Mouse (Mus musculus) heart, embryonic 15.5 days (tissue): ENCODE results near the gene Casp8. TPM values are rescaled to one million over a fixed set of nuclear protein-coding genes. Genes with fewer than 3 reads are reported as not detected.

Source experiments
- ATAC-seq: fragments of 200-750 bp; cut with Nextera tagmentation; replicated peaks from 2 replicates; pipeline ENCODE4 v1.8.0; 2017; ENCODE audit warnings: low read depth, moderate TSS enrichment; ENCODE audit not compliant: insufficient number of reproducible peaks, insufficient read depth, low FRiP score
- H3K27ac ChIP-seq: fragments of 300-500 bp; sonication (generic); 2 replicates; pipeline ENCODE4 v1.5.1; 2015; ENCODE audit warnings: mild to moderate bottlenecking, inconsistent platforms
- H3K27me3 ChIP-seq: fragments of 300-500 bp; sonication (generic); 2 replicates; pipeline ENCODE4 v1.6.1; 2015; ENCODE audit warnings: inconsistent platforms
- H3K36me3 ChIP-seq: fragments of 300-500 bp; sonication (generic); 2 replicates; pipeline ENCODE4 v1.6.1; 2015; ENCODE audit warnings: mild to moderate bottlenecking, inconsistent platforms
- H3K4me1 ChIP-seq: fragments of 300-500 bp; sonication (generic); replicated peaks from 2 replicates; pipeline ENCODE4 v1.6.1; 2015; ENCODE audit warnings: inconsistent platforms
- H3K4me2 ChIP-seq: fragments of 300-500 bp; sonication (generic); 2 replicates; pipeline ENCODE4 v1.6.1; 2015; ENCODE audit warnings: inconsistent platforms, mild to moderate bottlenecking, moderate library complexity
- H3K4me3 ChIP-seq: fragments of 300-500 bp; sonication (generic); 2 replicates; pipeline ENCODE4 v1.5.1; 2015; ENCODE audit warnings: mild to moderate bottlenecking, inconsistent platforms
- H3K9ac ChIP-seq: fragments of 300-500 bp; sonication (generic); 2 replicates; pipeline ENCODE4 v1.6.1; 2015; ENCODE audit warnings: mild to moderate bottlenecking, inconsistent platforms
- H3K9me3 ChIP-seq: fragments of 300-500 bp; sonication (generic); replicated peaks from 2 replicates; pipeline ENCODE4 v1.6.1; 2016; ENCODE audit warnings: inconsistent platforms
- WGBS: fragments of 180-500 bp; shearing (Covaris S2); methylation state at CpG from one replicate; pipeline ENCODE4 v1.1.7; 2015; ENCODE audit warnings: mixed read lengths; 5-methylcytosine and 5-hydroxymethylcytosine counted together
- polyA plus RNA-seq: library from polyadenylated mRNA; unstranded; fragments of >200 nt; fragmentation: Nextera tagmentation; extraction: Ambion mirVana; gene quantifications from 2 replicates; pipeline ENCODE4 v1.2.1, GENCODE M21; 2015

Casp8 gene
- polyA plus RNA-seq, 1 experiment from 2014 or later: 18.7 TPM

- H3K4me3 ChIP-seq: no peak overlapping the region
- no peak overlapping the region for H3K4me2 ChIP-seq
- H3K27ac ChIP-seq: no peak overlapping the region
- no peak overlapping the region for H3K9ac ChIP-seq
- no peaks in the 10 kb centered on the region for H3K36me3 ChIP-seq
- H3K4me1 ChIP-seq: no peaks in the 10 kb centered on the region
- H3K9me3 ChIP-seq: no peaks in the 10 kb centered on the region; the same call in 1 of the 2 replicates
- H3K27me3 ChIP-seq: no peaks in the 10 kb centered on the region
- no peak for ATAC-seq
These were observed 21.9 kb upstream of the Casp8 start for GRCm38 (mm10) chr1:58773280-58773679.

- H3K4me3 ChIP-seq: no peak overlapping the region
- WGBS: 66% methylated on average over 2 of the region's 2 CpGs
- ATAC-seq: no peak
These were observed 21.3 kb upstream of the Casp8 start for GRCm38 (mm10) chr1:58773905-58774304.

GRCm38 (mm10) chr1:58775361-58775760 lies 19.8 kb upstream of the Casp8 start:
- no peak for ATAC-seq
- Histone ChIP-seq H3K27ac (no peak overlapping the region), H3K9me3 (no peaks in the 10 kb centered on the region; the same call in 1 of the 2 replicates), H3K27me3 (no peaks in the 10 kb centered on the region), H3K9ac (no peak overlapping the region), H3K36me3 (no peaks in the 10 kb centered on the region), H3K4me2 (no peak overlapping the region), H3K4me1 (no peaks in the 10 kb centered on the region), H3K4me3 (no peak overlapping the region)
- 92% methylated on average over 5 of the region's 5 CpGs for WGBS

More at GRCm38 (mm10) chr1:58773905-58774304, 21.3 kb upstream of the Casp8 start:
- Histone ChIP-seq H3K4me1 (no peaks in the 10 kb centered on the region), H3K9me3 (no peaks in the 10 kb centered on the region; the same call in 1 of the 2 replicates), H3K4me2 (no peak overlapping the region), H3K9ac (no peak overlapping the region), H3K27me3 (no peaks in the 10 kb centered on the region), H3K27ac (no peak overlapping the region), H3K36me3 (no peaks in the 10 kb centered on the region)

GRCm38 (mm10) chr1:58777583-58777982 lies 17.6 kb upstream of the Casp8 start:
- H3K27ac ChIP-seq: no peak overlapping the region
- H3K4me3 ChIP-seq: no peak overlapping the region
- H3K4me1 ChIP-seq: no peaks in the 10 kb centered on the region
- no peaks in the 10 kb centered on the region for H3K27me3 ChIP-seq
- no peak overlapping the region for H3K9ac ChIP-seq
- H3K9me3 ChIP-seq: no peaks in the 10 kb centered on the region; the same call in 1 of the 2 replicates
- 87% methylated on average over 1 of the region's 1 CpGs for WGBS
- no peak overlapping the region for H3K4me2 ChIP-seq
- ATAC-seq: no peak
- H3K36me3 ChIP-seq: no peaks in the 10 kb centered on the region

GRCm38 (mm10) chr1:58778226-58778625 lies 16.9 kb upstream of the Casp8 start:
- no peak overlapping the region for H3K27ac ChIP-seq
- WGBS: 13% methylated on average over 1 of the region's 1 CpGs
- H3K36me3 ChIP-seq: no peaks in the 10 kb centered on the region
- no peak overlapping the region for H3K4me3 ChIP-seq
- no peak overlapping the region for H3K9ac ChIP-seq
- ATAC-seq: no peak
- no peaks in the 10 kb centered on the region for H3K27me3 ChIP-seq
- H3K4me2 ChIP-seq: no peak overlapping the region
- H3K9me3 ChIP-seq: no peaks in the 10 kb centered on the region; the same call in 1 of the 2 replicates
- no peaks in the 10 kb centered on the region for H3K4me1 ChIP-seq

GRCm38 (mm10) chr1:58786276-58786675 lies 8.9 kb upstream of the Casp8 start:
- Histone ChIP-seq H3K9ac (no peak overlapping the region), H3K27ac (no peak overlapping the region), H3K4me3 (no peak overlapping the region), H3K27me3 (no peaks in the 10 kb centered on the region), H3K36me3 (no peaks in the 10 kb centered on the region), H3K4me2 (no peak overlapping the region), H3K9me3 (no peaks in the 10 kb centered on the region), H3K4me1 (no peaks in the 10 kb centered on the region)
- 85% methylated on average over 2 of the region's 2 CpGs for WGBS
- no peak for ATAC-seq

GRCm38 (mm10) chr1:58788410-58788809 lies 6.8 kb upstream of the Casp8 start:
- no peaks in the 10 kb centered on the region for H3K27me3 ChIP-seq
- H3K9ac ChIP-seq: no peak overlapping the region
- H3K36me3 ChIP-seq: no peaks in the 10 kb centered on the region
- no peak overlapping the region for H3K4me3 ChIP-seq
- H3K4me1 ChIP-seq: no peaks in the 10 kb centered on the region
- H3K4me2 ChIP-seq: no peak overlapping the region
- H3K9me3 ChIP-seq: no peaks in the 10 kb centered on the region
- WGBS: 91% methylated on average over 4 of the region's 4 CpGs
- no peak for ATAC-seq
- H3K27ac ChIP-seq: no peak overlapping the region

GRCm38 (mm10) chr1:58794705-58795104 lies 469 bp upstream of the Casp8 start:
- no peaks in the 10 kb centered on the region for H3K9me3 ChIP-seq
- H3K4me2 ChIP-seq: peak overlapping the region; percentile 76
- peak overlapping the region; percentile 85 for H3K27ac ChIP-seq
- ATAC-seq: no peak
- WGBS: 46% methylated on average over 2 of the region's 2 CpGs
- H3K9ac ChIP-seq: peak overlapping the region; percentile 89; the same call in 1 of the 2 replicates
- H3K4me1 ChIP-seq: peaks cover 3% of the 10 kb centered on the region; the same call in 1 of the 2 replicates
- peak overlapping the region; percentile 81 for H3K4me3 ChIP-seq
- H3K36me3 ChIP-seq: no peaks in the 10 kb centered on the region
- H3K27me3 ChIP-seq: no peaks in the 10 kb centered on the region

- no peak; the same call in 1 of the 2 replicates for ATAC-seq
- Histone ChIP-seq H3K4me3 (peak overlapping the region; percentile 81), H3K4me2 (peak overlapping the region; percentile 76), H3K36me3 (no peaks in the 10 kb centered on the region), H3K9me3 (no peaks in the 10 kb centered on the region), H3K4me1 (peaks cover 3% of the 10 kb centered on the region; the same call in 1 of the 2 replicates), H3K27ac (peak overlapping the region; percentile 85), H3K9ac (peak overlapping the region; percentile 89), H3K27me3 (no peaks in the 10 kb centered on the region)
- 2% methylated on average over 3 of the region's 3 CpGs for WGBS
These were observed 837 bp downstream of the Casp8 start for GRCm38 (mm10) chr1:58796059-58796363.

GRCm38 (mm10) chr1:58796853-58797252 lies 1.7 kb downstream of the Casp8 start:
- no peak overlapping the region for H3K27ac ChIP-seq
- H3K4me1 ChIP-seq: peaks cover 3% of the 10 kb centered on the region; the same call in 1 of the 2 replicates
- H3K4me2 ChIP-seq: peak overlapping the region; percentile 45
- no peaks in the 10 kb centered on the region for H3K9me3 ChIP-seq
- H3K27me3 ChIP-seq: no peaks in the 10 kb centered on the region
- no peak for ATAC-seq
- no peak overlapping the region for H3K9ac ChIP-seq
- no peaks in the 10 kb centered on the region for H3K36me3 ChIP-seq
- 81% methylated on average over 4 of the region's 4 CpGs for WGBS
- peak overlapping the region; percentile 13; the same call in 1 of the 2 replicates for H3K4me3 ChIP-seq

- no peak overlapping the region for H3K9ac ChIP-seq
- H3K4me1 ChIP-seq: peaks cover 3% of the 10 kb centered on the region; the same call in 1 of the 2 replicates
- no peaks in the 10 kb centered on the region for H3K36me3 ChIP-seq
- no peak overlapping the region for H3K27ac ChIP-seq
- ATAC-seq: no peak; the same call in 1 of the 2 replicates
- H3K9me3 ChIP-seq: no peaks in the 10 kb centered on the region
- H3K27me3 ChIP-seq: no peaks in the 10 kb centered on the region
- WGBS: 69% methylated on average over 2 of the region's 2 CpGs
- H3K4me2 ChIP-seq: peak overlapping the region; percentile 45; the same call in 1 of the 2 replicates
- peak overlapping the region; percentile 13; the same call in 1 of the 2 replicates for H3K4me3 ChIP-seq
These were observed 2.2 kb downstream of the Casp8 start for GRCm38 (mm10) chr1:58797370-58797769.

GRCm38 (mm10) chr1:58798911-58799310 lies 3.7 kb downstream of the Casp8 start:
- Histone ChIP-seq H3K4me1 (peaks cover 3% of the 10 kb centered on the region; the same call in 1 of the 2 replicates), H3K36me3 (no peaks in the 10 kb centered on the region), H3K27ac (no peak overlapping the region), H3K4me2 (no peak overlapping the region), H3K9ac (no peak overlapping the region), H3K9me3 (no peaks in the 10 kb centered on the region), H3K27me3 (no peaks in the 10 kb centered on the region), H3K4me3 (no peak overlapping the region)
- WGBS: 90% methylated on average over 4 of the region's 4 CpGs
- no peak for ATAC-seq
